Mouse (Mus musculus) intestine, postnatal 0 days (tissue): ENCODE measurements around the gene Zbtb34. TPM values are rescaled to one million over a fixed set of nuclear protein-coding genes. Genes with fewer than 3 reads are reported as not detected.

Experiments
- ATAC-seq: fragments of 200-750 bp; cut with Nextera tagmentation; 2 replicates; pipeline ENCODE4 v1.8.0; 2017; ENCODE audit warnings: mild to moderate bottlenecking, moderate TSS enrichment, moderate library complexity
- H3K27ac ChIP-seq: fragments of 300-500 bp; sonication (generic); 2 replicates; pipeline ENCODE4 v1.5.1; 2014; ENCODE audit warnings: mild to moderate bottlenecking, low read depth, low read length, moderate library complexity
- H3K27me3 ChIP-seq: fragments of 300-500 bp; sonication (generic); replicated peaks from 2 replicates; pipeline ENCODE4 v1.6.1; 2014; ENCODE audit warnings: low read length, mixed read lengths; ENCODE audit not compliant: control insufficient read depth, insufficient read depth
- H3K36me3 ChIP-seq: fragments of 300-500 bp; sonication (generic); 2 replicates; pipeline ENCODE4 v1.6.1; 2014; ENCODE audit warnings: mild to moderate bottlenecking, moderate library complexity; ENCODE audit not compliant: control insufficient read depth, insufficient read depth
- H3K4me1 ChIP-seq: fragments of 300-500 bp; sonication (generic); replicated peaks from 2 replicates; pipeline ENCODE4 v1.6.1; 2014; ENCODE audit warnings: antibody characterized with exemption, low read length, mixed read lengths; ENCODE audit not compliant: control insufficient read depth, insufficient read depth
- H3K4me2 ChIP-seq: fragments of 300-500 bp; sonication (generic); replicated peaks from 2 replicates; pipeline ENCODE4 v1.6.1; 2014; ENCODE audit warnings: low read depth, mild to moderate bottlenecking, moderate library complexity
- H3K4me3 ChIP-seq: fragments of 300-500 bp; sonication (generic); 2 replicates; pipeline ENCODE4 v1.5.1; 2014; ENCODE audit warnings: low read depth, low read length
- H3K9ac ChIP-seq: fragments of 300-500 bp; sonication (generic); 2 replicates; pipeline ENCODE4 v1.6.1; 2014; ENCODE audit warnings: mild to moderate bottlenecking, low read depth, low read length
- H3K9me3 ChIP-seq: fragments of 300-500 bp; sonication (generic); 2 replicates; pipeline ENCODE4 v1.6.1; 2016; ENCODE audit warnings: mixed run types; ENCODE audit not compliant: control insufficient read depth
- CTCF ChIP-seq: sonication (generic); IDR thresholded peaks from 2 replicates; pipeline ENCODE4 v1.5.1; 2016; ENCODE audit warnings: low read depth, mild to moderate bottlenecking, control low read depth, antibody characterized with exemption, moderate library complexity
- WGBS: fragments of 180-500 bp; shearing (Covaris S2); extraction: QIAGEN DNeasy Blood & Tissue Kit; methylation state at CpG from one replicate; pipeline ENCODE4 v1.1.7; 2014; 5-methylcytosine and 5-hydroxymethylcytosine counted together
- polyA plus RNA-seq: library from polyadenylated mRNA; unstranded; fragments of >200 nt; fragmentation: Nextera tagmentation; extraction: Ambion mirVana; gene quantifications from 2 replicates; pipeline ENCODE4 v1.2.1, GENCODE M21; 2015

The Zbtb34 gene
- polyA plus RNA-seq, 1 experiment from 2014 or later = 1.5 TPM

GRCm38 (mm10) chr2:33440893-33441292 is 9.8 kb upstream of the Zbtb34 start:
- WGBS = 33% methylated on average over 4 of the region's 4 CpGs

GRCm38 (mm10) chr2:33439980-33440670 is 9.0 kb upstream of the Zbtb34 start:
- Histone ChIP-seq H3K9ac (no peak overlapping the region), H3K36me3 (no peaks in the 10 kb centered on the region), H3K4me2 (no peak overlapping the region), H3K27ac (no peak overlapping the region), H3K27me3 (no peaks in the 10 kb centered on the region), H3K4me3 (no peak overlapping the region), H3K9me3 (no peaks in the 10 kb centered on the region), H3K4me1 (peaks cover 4% of the 10 kb centered on the region; the same call in 1 of the 2 replicates)
- TF ChIP-seq CTCF = no peak
- no peak for ATAC-seq
- WGBS = 28% methylated on average over 9 of the region's 9 CpGs

More at GRCm38 (mm10) chr2:33440893-33441292, 9.8 kb upstream of the Zbtb34 start:
- TF ChIP-seq CTCF = no peak
- Histone ChIP-seq H3K4me3 (no peak overlapping the region), H3K4me1 (peaks cover 3% of the 10 kb centered on the region; the same call in 1 of the 2 replicates), H3K4me2 (no peak overlapping the region), H3K9me3 (no peaks in the 10 kb centered on the region), H3K36me3 (no peaks in the 10 kb centered on the region), H3K27ac (no peak overlapping the region), H3K9ac (no peak overlapping the region), H3K27me3 (no peaks in the 10 kb centered on the region)
- no peak for ATAC-seq

- WGBS = 46% methylated on average over 8 of the region's 8 CpGs
- TF ChIP-seq CTCF = no peak
- Histone ChIP-seq H3K9me3 (no peaks in the 10 kb centered on the region), H3K4me2 (no peak overlapping the region), H3K36me3 (no peaks in the 10 kb centered on the region), H3K27ac (no peak overlapping the region), H3K4me1 (peaks cover 4% of the 10 kb centered on the region; the same call in 1 of the 2 replicates), H3K4me3 (no peak overlapping the region), H3K27me3 (no peaks in the 10 kb centered on the region), H3K9ac (no peak overlapping the region)
- no peak for ATAC-seq
These were observed 8.4 kb upstream of the Zbtb34 start for GRCm38 (mm10) chr2:33439471-33439881.

- Histone ChIP-seq H3K9me3 (no peaks in the 10 kb centered on the region), H3K4me1 (peaks cover 4% of the 10 kb centered on the region; the same call in 1 of the 2 replicates), H3K4me2 (no peak overlapping the region), H3K9ac (no peak overlapping the region), H3K27me3 (no peaks in the 10 kb centered on the region), H3K4me3 (no peak overlapping the region), H3K36me3 (no peaks in the 10 kb centered on the region), H3K27ac (no peak overlapping the region)
- 51% methylated on average over 2 of the region's 2 CpGs for WGBS
- no peak for ATAC-seq
- no peak for TF ChIP-seq CTCF
These were observed 7.3 kb upstream of the Zbtb34 start for GRCm38 (mm10) chr2:33438377-33438776.

GRCm38 (mm10) chr2:33437184-33437583 is 6.1 kb upstream of the Zbtb34 start:
- Histone ChIP-seq H3K4me1 (peaks cover 4% of the 10 kb centered on the region; the same call in 1 of the 2 replicates), H3K27ac (no peak overlapping the region), H3K27me3 (no peaks in the 10 kb centered on the region), H3K36me3 (no peaks in the 10 kb centered on the region), H3K4me3 (no peak overlapping the region), H3K9ac (no peak overlapping the region), H3K9me3 (no peaks in the 10 kb centered on the region), H3K4me2 (no peak overlapping the region)
- TF ChIP-seq CTCF = no peak
- no peak for ATAC-seq
- 78% methylated on average over 11 of the region's 11 CpGs for WGBS

GRCm38 (mm10) chr2:33436035-33436580 is 5.0 kb upstream of the Zbtb34 start:
- Histone ChIP-seq H3K9ac (peak overlapping the region; percentile 37), H3K27ac (no peak overlapping the region), H3K4me1 (peaks cover 4% of the 10 kb centered on the region; the same call in 1 of the 2 replicates), H3K27me3 (no peaks in the 10 kb centered on the region), H3K4me3 (0 out of 2 replicates have a peak overlapping the region, but pooled peaks have one; percentile 3), H3K4me2 (peak overlapping the region; percentile 49), H3K9me3 (no peaks in the 10 kb centered on the region), H3K36me3 (no peaks in the 10 kb centered on the region)
- 5% methylated on average over 16 of the region's 16 CpGs for WGBS
- no peak for TF ChIP-seq CTCF
- ATAC-seq = no peak
